Mouse (Mus musculus) MEL (cell line): ENCODE data around the gene Gramd1a. TPM values are rescaled to one million over a fixed set of nuclear protein-coding genes. Genes with fewer than 3 reads are reported as not detected.

Experiments
- DNase-seq: peaks from one replicate; pipeline ENCODE4 v3.0.0; 2011; ENCODE audit warnings: low read depth, low spot score
- H3K27ac ChIP-seq: 2 replicates; pipeline ENCODE4 v1.5.1; 2012; ENCODE audit warnings: low read depth, mild to moderate bottlenecking, control low read depth, low read length, moderate library complexity; ENCODE audit not compliant: control insufficient read depth
- H3K27me3 ChIP-seq, 2 experiments: fragments of 150-350 bp in 1 of 2; sonication (generic) in 1 of 2; 2 replicates each; pipeline ENCODE4 v1.6.1; 2012; ENCODE audit warnings: low read length in 2 of 2, mild to moderate bottlenecking in 2 of 2, improper control_type of control experiment in 1 of 2, moderate library complexity in 1 of 2; ENCODE audit not compliant: insufficient read depth in 2 of 2, control insufficient read depth in 1 of 2
- H3K36me3 ChIP-seq, 2 experiments: 2 replicates each; pipeline ENCODE4 v1.6.1; 2012 to 2014; ENCODE audit warnings: low read length in 2 of 2, improper control_type of control experiment in 1 of 2, inconsistent platforms in 1 of 2, mild to moderate bottlenecking in 1 of 2; ENCODE audit not compliant: insufficient read depth in 2 of 2, control insufficient read depth in 1 of 2
- H3K4me1 ChIP-seq, 2 experiments: fragments of 150-350 bp in 1 of 2; sonication (generic) in 1 of 2; 2 replicates each; pipeline ENCODE4 v1.6.1; 2012; ENCODE audit warnings: low read length in 2 of 2, improper control_type of control experiment in 1 of 2, mild to moderate bottlenecking in 1 of 2; ENCODE audit not compliant: insufficient read depth in 2 of 2, control insufficient read depth in 1 of 2
- H3K4me3 ChIP-seq, 2 experiments: fragments of 150-350 bp in 1 of 2; sonication (generic) in 1 of 2; 2 replicates each; pipeline ENCODE4 v1.5.1; 2012; ENCODE audit warnings: low read depth in 2 of 2, low read length in 2 of 2, mild to moderate bottlenecking in 2 of 2, moderate library complexity in 2 of 2, control low read depth in 1 of 2, improper control_type of control experiment in 1 of 2; ENCODE audit not compliant: control insufficient read depth in 1 of 2, insufficient read depth in 1 of 2
- H3K79me2 ChIP-seq: 2 replicates; pipeline ENCODE4 v1.6.1; 2012; ENCODE audit warnings: mild to moderate bottlenecking, low read length, moderate library complexity; ENCODE audit not compliant: control insufficient read depth, poor library complexity, insufficient read depth
- H3K9ac ChIP-seq: 2 replicates; pipeline ENCODE4 v1.6.1; 2012; ENCODE audit warnings: low read depth, mild to moderate bottlenecking, control low read depth, low read length, moderate library complexity; ENCODE audit not compliant: control insufficient read depth, poor library complexity, severe bottlenecking
- H3K9me3 ChIP-seq: fragments of 150-350 bp; sonication (generic); replicated peaks from 2 replicates; pipeline ENCODE4 v1.6.1; 2012; ENCODE audit warnings: mild to moderate bottlenecking, low read length, improper control_type of control experiment, moderate library complexity; ENCODE audit not compliant: insufficient read depth
- BHLHE40 ChIP-seq: IDR thresholded peaks from 2 replicates; pipeline ENCODE4 v1.6.1; 2012; ENCODE audit warnings: low read depth, mild to moderate bottlenecking, inconsistent platforms, low read length, improper control_type of control experiment, borderline replicate concordance
- CHD2 ChIP-seq: IDR thresholded peaks from 2 replicates; pipeline ENCODE4 v1.6.1; 2011; ENCODE audit warnings: low read length, improper control_type of control experiment
- CTCF ChIP-seq, 3 experiments: IDR thresholded peaks in 2 of 3; conservative IDR thresholded peaks in 1 of 3; 2 replicates each; pipeline ENCODE4 v1.5.1; 2011 to 2012; ENCODE audit warnings: low read length in 3 of 3, low read depth in 2 of 3, mild to moderate bottlenecking in 2 of 3, improper control_type of control experiment in 1 of 3, inconsistent platforms in 1 of 3, mixed read lengths in 1 of 3, moderate library complexity in 1 of 3; ENCODE audit not compliant: control insufficient read depth in 1 of 3, insufficient read depth in 1 of 3, poor library complexity in 1 of 3, severe bottlenecking in 1 of 3
- ELF1 ChIP-seq: IDR thresholded peaks from 2 replicates; pipeline ENCODE4 v1.6.1; 2014; ENCODE audit warnings: low read depth, mild to moderate bottlenecking, inconsistent platforms, low read length, improper control_type of control experiment, moderate library complexity
- ETS1 ChIP-seq: IDR thresholded peaks from 2 replicates; pipeline ENCODE4 v1.6.1; 2012; ENCODE audit warnings: low read depth, mild to moderate bottlenecking, inconsistent platforms, low read length, improper control_type of control experiment, moderate library complexity
- GATA1 ChIP-seq: IDR thresholded peaks from 2 replicates; pipeline ENCODE4 v1.6.1; 2011; ENCODE audit warnings: low read depth, low read length, improper control_type of control experiment
- HCFC1 ChIP-seq: IDR thresholded peaks from 2 replicates; pipeline ENCODE4 v1.6.1; 2012; ENCODE audit warnings: low read depth, mild to moderate bottlenecking, inconsistent platforms, low read length, improper control_type of control experiment, moderate library complexity
- KAT2A ChIP-seq: conservative IDR thresholded peaks from 2 replicates; pipeline ENCODE4 v1.6.1; 2012; ENCODE audit warnings: low read depth, low read length, improper control_type of control experiment, inconsistent platforms
- MAFK ChIP-seq: IDR thresholded peaks from 2 replicates; pipeline ENCODE4 v1.6.1; 2011; ENCODE audit warnings: low read depth, mild to moderate bottlenecking, low read length, improper control_type of control experiment, borderline replicate concordance
- MAX ChIP-seq: IDR thresholded peaks from 2 replicates; pipeline ENCODE4 v1.6.1; 2011; ENCODE audit warnings: low read length, improper control_type of control experiment
- MEF2A ChIP-seq: IDR thresholded peaks from 2 replicates; pipeline ENCODE4 v1.6.1; 2014; ENCODE audit warnings: low read depth, mild to moderate bottlenecking, inconsistent platforms, low read length, improper control_type of control experiment; ENCODE audit not compliant: poor library complexity, insufficient replicate concordance, severe bottlenecking; ENCODE audit errors: extremely low read depth
- MYB ChIP-seq: IDR thresholded peaks from 2 replicates; pipeline ENCODE4 v1.6.1; 2011; ENCODE audit warnings: mild to moderate bottlenecking, low read depth, low read length, improper control_type of control experiment
- MYC ChIP-seq: IDR thresholded peaks from 2 replicates; pipeline ENCODE4 v1.6.1; 2011; ENCODE audit warnings: low read depth, mild to moderate bottlenecking, low read length, improper control_type of control experiment, moderate library complexity
- NRF1 ChIP-seq: IDR thresholded peaks from 2 replicates; pipeline ENCODE4 v1.6.1; 2014; ENCODE audit warnings: low read depth, mild to moderate bottlenecking, inconsistent platforms, low read length, improper control_type of control experiment, moderate library complexity; ENCODE audit not compliant: poor library complexity, insufficient read depth, severe bottlenecking
- POLR2AphosphoS2 ChIP-seq: IDR thresholded peaks from 2 replicates; pipeline ENCODE4 v1.6.1; 2011; ENCODE audit warnings: low read length, improper control_type of control experiment
- RAD21 ChIP-seq: IDR thresholded peaks from 2 replicates; pipeline ENCODE4 v1.6.1; 2011; ENCODE audit warnings: mild to moderate bottlenecking, low read depth, low read length, improper control_type of control experiment
- RCOR1 ChIP-seq: IDR thresholded peaks from 2 replicates; pipeline ENCODE4 v1.6.1; 2012; ENCODE audit warnings: low read depth, mild to moderate bottlenecking, inconsistent platforms, low read length, improper control_type of control experiment
- SIN3A ChIP-seq: IDR thresholded peaks from 2 replicates; pipeline ENCODE4 v1.6.1; 2012; ENCODE audit warnings: low read length, improper control_type of control experiment, inconsistent platforms
- SMC3 ChIP-seq: IDR thresholded peaks from 2 replicates; pipeline ENCODE4 v1.6.1; 2011; ENCODE audit warnings: low read depth, low read length, improper control_type of control experiment
- TBP ChIP-seq: IDR thresholded peaks from 2 replicates; pipeline ENCODE4 v1.8.0; 2011; ENCODE audit warnings: low read depth, low read length, improper control_type of control experiment
- UBTF ChIP-seq: IDR thresholded peaks from 2 replicates; pipeline ENCODE4 v1.6.1; 2012; ENCODE audit warnings: low read depth, mild to moderate bottlenecking, inconsistent platforms, low read length, improper control_type of control experiment, moderate library complexity, borderline replicate concordance; ENCODE audit not compliant: insufficient read depth
- USF1 ChIP-seq: IDR thresholded peaks from 2 replicates; pipeline ENCODE4 v1.6.1; 2014; ENCODE audit warnings: low read depth, mild to moderate bottlenecking, inconsistent platforms, low read length, improper control_type of control experiment, moderate library complexity
- USF2 ChIP-seq, 2 experiments: IDR thresholded peaks; 2 replicates each; pipeline ENCODE4 v1.6.1; 2011 to 2012; ENCODE audit warnings: improper control_type of control experiment in 2 of 2, low read length in 2 of 2, borderline replicate concordance in 1 of 2, inconsistent platforms in 1 of 2, low read depth in 1 of 2, mild to moderate bottlenecking in 1 of 2; ENCODE audit not compliant: insufficient read depth in 1 of 2
- ZNF384 ChIP-seq: IDR thresholded peaks from 2 replicates; pipeline ENCODE4 v1.6.1; 2012; ENCODE audit warnings: low read depth, mild to moderate bottlenecking, inconsistent platforms, low read length, improper control_type of control experiment
- polyA plus RNA-seq, 2 experiments: library from polyadenylated mRNA; stranded (reverse) in 1 of 2; unstranded in 1 of 2; fragments of >175 nt in 1 of 2; fragments of >200 nt in 1 of 2; gene quantifications; 2 replicates each; pipeline versions ENCODE4 v1.2.1 to v1.2.4; 2012; ENCODE audit warnings: low replicate concordance in 2 of 2, low read depth in 1 of 2; ENCODE audit not compliant: insufficient read length in 2 of 2, insufficient read depth in 1 of 2, missing spikeins in 1 of 2
- total RNA-seq: library from RNA; depleted of rRNA; stranded (reverse); fragments of 300-350 nt; gene quantifications from 2 replicates; pipeline ENCODE4 v1.2.3, GENCODE M21; 2012

The Gramd1a gene
- total and polyA plus RNA-seq, 3 experiments, result 21.8 to 65.7 TPM; not detected in 1

DNA sequence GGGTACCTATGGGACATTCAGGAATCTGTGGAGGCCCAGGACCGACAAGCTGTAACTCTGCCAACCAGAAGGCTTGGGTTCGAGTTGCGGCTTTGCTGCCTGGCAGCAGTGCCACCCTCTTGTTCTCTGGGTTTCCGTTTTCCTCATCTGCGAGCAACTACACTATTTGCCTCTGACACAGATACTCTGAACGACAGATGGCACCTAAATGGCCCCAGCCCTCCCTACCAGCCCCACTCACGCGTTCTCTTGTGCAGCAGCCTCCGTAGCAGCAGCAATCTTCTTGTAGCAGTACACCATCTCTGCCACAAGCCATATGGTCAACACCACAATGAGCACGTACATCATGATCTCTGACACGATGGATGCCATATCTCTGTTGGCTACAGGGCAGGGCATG is 38.2 kb downstream of the Gramd1a start:
- Histone ChIP-seq H3K4me1 (peaks cover 0 to under 1% of the 10 kb centered on the region in 2 experiments; a peak in 1 of 4 replicates), H3K27ac (no peak overlapping the region), H3K4me3 (no peak overlapping the region), H3K9ac (no peak overlapping the region), H3K27me3 (no peaks in the 10 kb centered on the region), H3K79me2 (no peaks in the 10 kb centered on the region), H3K36me3 (no peaks in the 10 kb centered on the region), H3K9me3 (no peaks in the 10 kb centered on the region)
- TF ChIP-seq SMC3, result no peak
- TF ChIP-seq ELF1, result no peak
- no peak for TF ChIP-seq MEF2A
- no peak for TF ChIP-seq UBTF
- no peak for TF ChIP-seq MYB
- no peak for TF ChIP-seq BHLHE40
- no peak for TF ChIP-seq MAX
- TF ChIP-seq CTCF (IDR thresholded peaks at IDR 0.05 in 2 of 3, conservative IDR thresholded peaks at IDR 0.05 in 1 of 3; ENCODE audit: control insufficient read depth in 1 of 3, insufficient read depth in 1 of 3, low read depth in 2 of 3, low read length in 3 of 3, poor library complexity in 1 of 3, severe bottlenecking in 1 of 3), result no peak
- no peak for TF ChIP-seq NRF1
- TF ChIP-seq POLR2AphosphoS2, result no peak
- TF ChIP-seq HCFC1, result no peak
- no peak for TF ChIP-seq GATA1
- no peak for TF ChIP-seq ETS1
- TF ChIP-seq MYC, result no peak
- no peak for TF ChIP-seq ZNF384
- DNase-seq, result no peak

DNA sequence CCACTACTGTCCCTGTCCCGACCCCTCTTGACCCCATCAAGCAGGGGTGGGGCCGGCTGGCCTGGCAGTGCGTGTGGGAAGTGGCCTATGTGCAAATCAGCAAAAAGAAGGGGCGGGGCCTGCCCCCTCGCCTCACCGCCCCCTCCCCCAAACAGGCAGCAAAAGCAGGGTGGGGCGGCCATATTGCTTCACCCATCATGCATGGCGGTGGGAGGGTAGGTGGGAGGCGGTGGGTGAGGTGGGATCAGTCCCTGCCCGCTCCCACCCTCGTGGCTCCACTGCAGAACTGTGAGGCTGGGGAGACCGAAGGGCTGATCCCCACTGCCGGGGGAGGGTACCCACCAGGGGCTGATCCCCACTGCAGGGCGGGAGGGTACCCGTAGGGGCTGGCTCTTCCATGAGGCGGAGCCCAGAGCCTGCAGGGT is 39.0 kb downstream of the Gramd1a start:
- no peak for DNase-seq
- Histone ChIP-seq H3K79me2 (no peaks in the 10 kb centered on the region), H3K36me3 (peaks cover 0 to 2% of the 10 kb centered on the region in 2 experiments; a peak in 1 of 4 replicates), H3K9ac (no peak overlapping the region), H3K27ac (no peak overlapping the region), H3K9me3 (no peaks in the 10 kb centered on the region), H3K4me3 (no peak overlapping the region), H3K27me3 (no peaks in the 10 kb centered on the region), H3K4me1 (peaks cover 4% of the 10 kb centered on the region in 2 experiments; a peak in 3 of 4 replicates)
- TF ChIP-seq ZNF384, result no peak
- no peak for TF ChIP-seq ELF1
- TF ChIP-seq USF2 (IDR thresholded peaks at IDR 0.05; ENCODE audit: borderline replicate concordance in 1 of 2, insufficient read depth in 1 of 2, low read depth in 1 of 2, low read length in 2 of 2), result no peak
- TF ChIP-seq MYB, result no peak
- no peak for TF ChIP-seq KAT2A
- no peak for TF ChIP-seq USF1
- TF ChIP-seq ETS1, result no peak
- no peak for TF ChIP-seq RAD21
- TF ChIP-seq SIN3A, result no peak
- no peak for TF ChIP-seq CHD2
- TF ChIP-seq RCOR1, result no peak
- no peak for TF ChIP-seq MAFK
- TF ChIP-seq HCFC1, result no peak
- no peak for TF ChIP-seq TBP
